Mouse (Mus musculus) CH12.LX (cell line): ENCODE measurements at regions not wholly inside any gene's neighbourhood (a gene's known extent, or its start where the extent isn't known, plus 50 kb on each side); places are given as distances from the start of the nearest gene placed in this dataset.

ENCODE experiments used
- BHLHE40 ChIP-seq: IDR thresholded peaks from 2 replicates; pipeline ENCODE4 v1.6.1; 2011; ENCODE audit warnings: mild to moderate bottlenecking, low read depth, low read length, improper control_type of control experiment
- CHD1 ChIP-seq: IDR thresholded peaks from 2 replicates; pipeline ENCODE4 v1.6.1; 2012; ENCODE audit warnings: low read depth, low read length, improper control_type of control experiment, inconsistent platforms
- CTCF ChIP-seq, 2 experiments: IDR thresholded peaks in 1 of 2; conservative IDR thresholded peaks in 1 of 2; 2 replicates each; pipeline ENCODE4 v1.5.1; 2011 to 2012; ENCODE audit warnings: low read depth in 2 of 2, low read length in 2 of 2, improper control_type of control experiment in 1 of 2, inconsistent platforms in 1 of 2, mild to moderate bottlenecking in 1 of 2, moderate library complexity in 1 of 2
- ELF1 ChIP-seq: IDR thresholded peaks from 2 replicates; pipeline ENCODE4 v1.6.1; 2014; ENCODE audit warnings: low read depth, mild to moderate bottlenecking, inconsistent platforms, low read length, improper control_type of control experiment
- GABPA ChIP-seq: IDR thresholded peaks from 2 replicates; pipeline ENCODE4 v1.6.1; 2012; ENCODE audit warnings: low read depth, low read length, improper control_type of control experiment, inconsistent platforms; ENCODE audit not compliant: insufficient replicate concordance
- KAT2A ChIP-seq: IDR thresholded peaks from 2 replicates; pipeline ENCODE4 v1.6.1; 2012; ENCODE audit warnings: low read length, improper control_type of control experiment, inconsistent platforms; ENCODE audit not compliant: insufficient replicate concordance
- MAX ChIP-seq: IDR thresholded peaks from 2 replicates; pipeline ENCODE4 v1.6.1; 2011; ENCODE audit warnings: low read length, improper control_type of control experiment
- MXI1 ChIP-seq: IDR thresholded peaks from 2 replicates; pipeline ENCODE4 v1.6.1; 2011; ENCODE audit warnings: mild to moderate bottlenecking, low read depth, low read length, improper control_type of control experiment
- MYC ChIP-seq: IDR thresholded peaks from 2 replicates; pipeline ENCODE4 v1.6.1; 2011; ENCODE audit warnings: low read depth, mild to moderate bottlenecking, improper control_type of control experiment, low read length
- RAD21 ChIP-seq: IDR thresholded peaks from 2 replicates; pipeline ENCODE4 v1.6.1; 2011; ENCODE audit warnings: low read depth, mild to moderate bottlenecking, low read length, improper control_type of control experiment, moderate library complexity
- ZC3H11A ChIP-seq: IDR thresholded peaks from 2 replicates; pipeline ENCODE4 v1.6.1; 2012; ENCODE audit warnings: low read depth, mild to moderate bottlenecking, inconsistent platforms, low read length, improper control_type of control experiment

- TF ChIP-seq CTCF (conservative IDR thresholded peaks at IDR 0.05 in 1 of 2, IDR thresholded peaks at IDR 0.05 in 1 of 2; ENCODE audit: low read depth in 2 of 2, low read length in 2 of 2) (no peak), MYC (no peak), MXI1 (no peak), ZC3H11A (no peak), ELF1 (no peak), MAX (no peak), GABPA (no peak), KAT2A (no peak), RAD21 (no peak), CHD1 (no peak), BHLHE40 (no peak)
Observed at GRCm38 (mm10) chr8:8139720-8140119, 521.3 kb downstream of the Efnb2 start.
